Mouse (Mus musculus): Measurements from ENCODE around the gene Elovl6.

The Elovl6 gene

DNA sequence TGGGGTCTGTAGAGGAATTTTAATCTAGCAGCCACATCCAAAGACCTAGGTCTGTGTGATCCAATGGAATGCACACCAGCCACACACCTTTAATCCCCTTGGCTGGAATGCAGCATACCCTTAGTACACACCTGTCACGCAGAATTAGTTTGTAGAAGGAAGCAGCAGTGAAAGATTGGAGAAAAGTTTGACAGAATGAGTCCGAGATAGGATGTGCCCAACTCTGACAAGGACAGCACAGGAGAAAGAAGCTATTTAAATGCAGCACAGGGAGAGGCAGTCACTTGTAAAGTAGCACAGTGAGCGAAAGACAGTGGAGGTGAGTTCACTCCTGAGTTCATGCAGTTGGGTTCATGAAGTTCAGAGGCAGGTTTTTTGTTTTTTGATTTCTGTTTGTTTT, 11.2 kb downstream of the Elovl6 start:
- DNase-seq (ENCODE audit: low read depth), result no peak

DNA sequence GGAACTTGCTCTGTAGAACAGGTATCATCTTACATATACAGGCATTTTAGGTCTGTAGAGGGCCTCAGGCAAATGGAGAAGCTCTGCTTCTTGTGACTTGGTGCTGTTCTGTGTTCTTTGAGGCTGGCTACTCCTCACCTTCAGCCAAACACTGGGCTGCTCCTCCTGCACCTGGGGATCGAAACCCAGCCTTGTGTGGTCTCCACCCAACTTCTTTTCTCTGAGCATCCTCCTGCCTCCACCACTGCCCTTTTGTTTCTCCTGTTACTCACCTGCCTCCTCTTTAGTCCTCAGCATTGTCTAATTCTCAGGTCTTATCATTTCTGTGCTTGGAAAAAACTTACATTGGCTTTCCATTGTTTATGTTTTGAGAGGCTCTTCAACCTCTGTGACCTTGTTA, 12.1 kb downstream of the Elovl6 start:
- DNase-seq (ENCODE audit: low read depth), result no peak

DNA sequence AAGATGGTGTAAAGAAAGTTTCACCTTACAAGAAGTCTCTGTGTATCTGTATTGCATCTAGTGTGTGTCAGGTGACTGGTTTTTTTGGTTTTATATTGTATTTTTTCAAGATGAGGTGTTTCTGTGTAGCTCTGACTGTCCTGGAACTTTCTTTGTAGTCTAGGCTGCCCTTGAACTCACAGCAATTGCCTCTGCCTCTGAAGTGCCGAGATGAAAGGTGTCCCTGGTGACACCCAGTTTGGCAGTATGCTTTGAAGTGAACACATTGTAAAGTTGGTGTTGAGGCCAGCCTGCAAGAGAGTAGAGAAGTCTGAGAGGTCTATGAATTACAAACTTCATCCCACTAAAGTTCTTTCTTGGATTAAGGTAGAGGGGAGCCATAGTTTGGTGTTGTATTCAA, 13.1 kb downstream of the Elovl6 start:
- DNase-seq (ENCODE audit: low read depth), result no peak

- no peak for DNase-seq (ENCODE audit: low read depth)
Measured at GRCm38 (mm10) chr3:129545801-129546200, 13.6 kb downstream of the Elovl6 start.

DNA sequence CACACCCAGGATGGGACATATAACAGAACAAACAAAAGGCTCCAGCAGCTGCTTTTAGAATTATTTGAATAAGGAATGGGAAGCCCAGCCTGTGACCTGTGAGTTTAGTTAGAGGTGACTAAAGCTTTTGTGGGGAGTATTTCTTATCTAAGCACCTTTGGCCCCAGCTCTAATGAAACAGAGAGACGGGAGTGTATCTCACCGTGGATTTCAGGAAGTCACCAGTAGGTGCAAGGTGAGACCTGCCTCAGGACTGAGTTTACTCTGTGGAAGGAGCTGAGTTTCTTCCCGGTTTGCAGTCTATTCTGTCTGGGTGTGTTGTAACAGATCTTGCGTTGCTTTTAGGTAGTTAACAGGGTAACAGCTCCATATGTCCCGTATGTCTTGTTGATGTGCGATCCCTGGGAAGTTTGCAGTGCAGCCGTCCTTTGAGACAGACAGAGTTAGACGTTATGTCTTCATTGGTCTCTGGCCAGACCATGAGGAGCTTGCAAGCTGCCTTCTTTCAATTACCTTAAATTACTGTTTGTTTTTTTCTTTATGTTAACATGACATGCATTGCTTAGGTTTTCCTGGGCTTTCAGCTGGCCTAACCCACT, 15.8 kb downstream of the Elovl6 start:
- no peak for DNase-seq (ENCODE audit: low read depth)

DNA sequence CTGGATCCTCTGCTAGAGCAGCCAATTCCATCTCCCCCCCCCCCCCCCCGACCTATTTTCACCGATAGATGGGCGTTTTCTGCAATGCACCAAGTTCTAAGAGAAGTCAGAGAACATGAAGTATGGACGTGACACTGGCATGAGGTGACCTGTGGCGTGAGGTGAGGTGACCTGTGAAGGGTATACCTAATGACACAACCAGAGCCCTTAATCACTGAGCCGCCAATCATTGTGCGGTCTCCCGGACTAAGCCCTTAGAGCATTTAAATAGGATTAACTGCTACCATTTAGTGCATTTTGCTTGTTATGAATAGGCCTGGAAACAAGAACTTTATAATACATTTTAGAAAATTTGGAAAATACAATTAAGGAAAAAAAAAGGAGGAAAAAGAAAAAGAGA, 16.6 kb downstream of the Elovl6 start:
- no peak for DNase-seq (ENCODE audit: low read depth)

GRCm38 (mm10) chr3:129549546-129549945, 17.4 kb downstream of the Elovl6 start:
- no peak for DNase-seq (ENCODE audit: low read depth)

DNA sequence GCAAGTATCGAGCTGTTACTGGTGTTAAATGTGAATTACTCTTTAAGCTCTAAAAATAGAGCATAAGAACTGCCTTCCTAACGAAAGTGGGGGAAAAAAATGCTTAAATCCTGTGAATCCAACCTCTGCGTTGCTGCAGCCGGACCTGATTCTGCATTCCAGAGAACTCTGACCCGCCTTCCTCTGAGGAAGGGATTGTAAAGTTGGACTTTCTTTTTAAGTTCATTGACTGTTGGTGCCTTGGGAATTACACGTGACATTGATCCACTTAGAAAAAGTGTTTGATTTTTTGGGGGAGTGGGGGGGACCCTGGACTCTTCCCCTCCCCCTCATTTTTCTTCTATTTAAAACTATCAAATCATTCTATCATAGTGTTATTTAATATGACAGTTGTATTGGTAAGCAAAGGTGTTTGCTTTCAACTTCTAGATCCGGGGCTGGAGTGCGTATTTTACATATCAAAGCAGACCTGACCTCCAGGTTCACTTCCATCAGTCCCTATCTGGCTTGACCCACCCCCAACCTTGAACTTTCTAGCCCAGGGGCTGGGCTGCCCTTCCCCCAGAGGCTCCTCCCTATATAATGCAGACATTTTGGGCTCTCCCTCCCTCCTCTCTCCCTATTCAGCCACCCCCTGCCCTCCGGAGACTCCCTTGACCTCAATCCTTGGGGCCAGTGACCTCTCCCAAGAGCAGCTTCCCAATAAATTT, 19.6 kb downstream of the Elovl6 start:
- DNase-seq (ENCODE audit: low read depth), result no peak

- DNase-seq (ENCODE audit: low read depth), result peak; percentile 26
Measured at GRCm38 (mm10) chr3:129552370-129552769, 20.2 kb downstream of the Elovl6 start.

- DNase-seq (ENCODE audit: low read depth), result peak; percentile 89
Measured at GRCm38 (mm10) chr3:129553173-129553572, 21.0 kb downstream of the Elovl6 start.

GRCm38 (mm10) chr3:129553661-129554060, 21.5 kb downstream of the Elovl6 start:
- no peak for DNase-seq (ENCODE audit: low read depth)

GRCm38 (mm10) chr3:129554436-129554835, 22.3 kb downstream of the Elovl6 start:
- DNase-seq (ENCODE audit: low read depth), result no peak

GRCm38 (mm10) chr3:129557048-129557447, 24.9 kb downstream of the Elovl6 start:
- no peak for DNase-seq (ENCODE audit: low read depth)

- no peak for DNase-seq (ENCODE audit: low read depth)
Measured at GRCm38 (mm10) chr3:129557566-129557965, 25.4 kb downstream of the Elovl6 start.

GRCm38 (mm10) chr3:129558016-129558955, 26.1 kb downstream of the Elovl6 start:
- DNase-seq (ENCODE audit: low read depth), result no peak

DNA sequence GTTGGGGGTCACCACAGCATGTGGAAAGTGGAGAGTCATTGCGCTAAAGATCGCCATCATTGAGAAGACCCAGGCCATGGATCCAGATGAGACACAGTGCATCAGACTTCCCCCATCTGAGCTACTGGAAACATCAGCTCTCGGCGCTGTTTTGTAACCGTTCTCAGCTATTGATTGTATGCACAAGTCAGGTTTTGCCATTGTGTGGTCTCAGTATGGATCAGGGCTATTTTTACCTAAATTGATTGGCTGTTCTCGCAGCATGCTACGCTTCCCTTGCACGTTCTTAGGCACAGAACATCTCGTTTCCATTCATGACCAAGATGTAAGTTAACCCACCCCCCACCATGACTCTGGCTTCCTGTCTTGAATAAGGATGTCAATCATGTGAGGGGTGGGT, 27.9 kb downstream of the Elovl6 start:
- DNase-seq (ENCODE audit: low read depth), result no peak

GRCm38 (mm10) chr3:129561011-129561410, 28.9 kb downstream of the Elovl6 start:
- DNase-seq (ENCODE audit: low read depth), result peak; percentile 59

DNA sequence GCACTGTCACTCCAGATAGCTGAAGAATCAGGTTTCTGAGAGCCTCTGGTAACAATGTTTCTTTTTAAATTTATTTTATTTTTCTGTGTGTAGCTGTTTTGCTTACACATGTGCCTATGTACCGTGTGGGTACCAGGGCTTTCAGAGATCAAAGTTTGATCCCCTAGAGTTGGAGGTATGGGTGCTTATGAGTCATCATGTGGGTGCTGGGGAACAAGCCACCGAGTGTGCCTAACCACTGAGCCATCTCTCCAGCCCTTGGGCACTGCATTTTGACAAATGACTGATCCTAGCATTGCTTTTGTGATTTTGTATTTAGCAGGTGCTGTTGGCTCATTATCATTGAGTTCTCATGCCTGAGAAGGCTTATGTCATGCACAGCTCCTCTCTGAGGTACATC, 29.7 kb downstream of the Elovl6 start:
- no peak for DNase-seq (ENCODE audit: low read depth)

GRCm38 (mm10) chr3:129562411-129562810, 30.3 kb downstream of the Elovl6 start:
- DNase-seq (ENCODE audit: low read depth), result no peak

DNA sequence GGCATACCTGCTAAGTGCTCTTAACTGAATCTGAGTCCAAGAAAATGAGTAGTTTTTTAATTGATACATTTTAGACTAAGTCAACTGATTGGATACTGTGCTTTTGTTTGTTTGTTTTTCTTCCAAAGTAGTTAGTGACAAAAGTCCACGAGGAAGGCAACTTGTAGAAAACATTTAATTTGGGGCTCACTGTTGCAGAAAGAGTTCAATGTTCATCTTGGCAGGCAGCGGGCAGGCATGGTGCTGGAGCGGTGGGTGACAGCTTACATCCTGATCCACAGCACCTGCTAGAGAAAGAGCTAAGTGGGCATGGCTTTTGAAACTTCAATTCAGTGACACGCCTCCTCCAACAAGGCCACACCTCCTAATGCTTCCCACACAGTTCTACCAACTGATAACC, 31.7 kb downstream of the Elovl6 start:
- no peak for DNase-seq (ENCODE audit: low read depth)

GRCm38 (mm10) chr3:129564852-129565251, 32.7 kb downstream of the Elovl6 start:
- no peak for DNase-seq (ENCODE audit: low read depth)

- DNase-seq (ENCODE audit: low read depth), result peak; percentile 33
Measured at GRCm38 (mm10) chr3:129565458-129565857, 33.3 kb downstream of the Elovl6 start.

GRCm38 (mm10) chr3:129566013-129566412, 33.9 kb downstream of the Elovl6 start:
- no peak for DNase-seq (ENCODE audit: low read depth)
